Mouse (Mus musculus): ENCODE measurements around the gene Gpr173.

The Gpr173 gene

GRCm38 (mm10) chrX:152306224-152306623 is 62.3 kb downstream of the Gpr173 start:
- no peak for DNase-seq (ENCODE audit: low read depth, low spot score)

All from CD4-positive helper T cell, adult 2 months (primary cell).